Mouse (Mus musculus) lung, embryonic 15.5 days (tissue): Measurements from ENCODE around the gene Adamtsl2. TPM values are rescaled to one million over a fixed set of nuclear protein-coding genes. Genes with fewer than 3 reads are reported as not detected.
A peak's percentile ranks its signal among the peaks of the same experiment; 100 is the strongest.

Experiments used
- ATAC-seq: fragments of 200-750 bp; cut with Nextera tagmentation; 2 replicates; pipeline ENCODE4 v1.8.0; 2017; ENCODE audit warnings: moderate number of reproducible peaks, borderline replicate concordance; ENCODE audit not compliant: low FRiP score, low TSS enrichment; ENCODE audit errors: extremely low read depth
- H3K27ac ChIP-seq: fragments of 300-500 bp; sonication (generic); 2 replicates; pipeline ENCODE4 v1.5.1; 2015; ENCODE audit warnings: moderate library complexity, mild to moderate bottlenecking, inconsistent platforms
- H3K27me3 ChIP-seq: fragments of 300-500 bp; sonication (generic); 2 replicates; pipeline ENCODE4 v1.6.1; 2015; ENCODE audit warnings: inconsistent platforms
- H3K36me3 ChIP-seq: fragments of 300-500 bp; sonication (generic); 2 replicates; pipeline ENCODE4 v1.6.1; 2015; ENCODE audit warnings: inconsistent platforms
- H3K4me1 ChIP-seq: fragments of 300-500 bp; sonication (generic); 2 replicates; pipeline ENCODE4 v1.6.1; 2015; ENCODE audit warnings: inconsistent platforms
- H3K4me2 ChIP-seq: fragments of 300-500 bp; sonication (generic); 2 replicates; pipeline ENCODE4 v1.6.1; 2015; ENCODE audit warnings: inconsistent platforms, mild to moderate bottlenecking, moderate library complexity
- H3K4me3 ChIP-seq: fragments of 300-500 bp; sonication (generic); 2 replicates; pipeline ENCODE4 v1.5.1; 2015; ENCODE audit warnings: mild to moderate bottlenecking, inconsistent platforms
- H3K9ac ChIP-seq: fragments of 300-500 bp; sonication (generic); 2 replicates; pipeline ENCODE4 v1.6.1; 2015; ENCODE audit warnings: inconsistent platforms
- H3K9me3 ChIP-seq: fragments of 300-500 bp; sonication (generic); 2 replicates; pipeline ENCODE4 v1.6.1; 2016; ENCODE audit warnings: inconsistent platforms
- WGBS: fragments of 180-500 bp; shearing (Covaris S2); methylation state at CpG from one replicate; pipeline ENCODE4 v1.1.7; 2015; 5-methylcytosine and 5-hydroxymethylcytosine counted together
- polyA plus RNA-seq: library from polyadenylated mRNA; unstranded; fragments of >200 nt; fragmentation: Nextera tagmentation; extraction: Ambion mirVana; gene quantifications from 2 replicates; pipeline ENCODE4 v1.2.1, GENCODE M21; 2015

The Adamtsl2 gene
- polyA plus RNA-seq, 1 experiment from 2014 or later: 27.4 TPM

DNA sequence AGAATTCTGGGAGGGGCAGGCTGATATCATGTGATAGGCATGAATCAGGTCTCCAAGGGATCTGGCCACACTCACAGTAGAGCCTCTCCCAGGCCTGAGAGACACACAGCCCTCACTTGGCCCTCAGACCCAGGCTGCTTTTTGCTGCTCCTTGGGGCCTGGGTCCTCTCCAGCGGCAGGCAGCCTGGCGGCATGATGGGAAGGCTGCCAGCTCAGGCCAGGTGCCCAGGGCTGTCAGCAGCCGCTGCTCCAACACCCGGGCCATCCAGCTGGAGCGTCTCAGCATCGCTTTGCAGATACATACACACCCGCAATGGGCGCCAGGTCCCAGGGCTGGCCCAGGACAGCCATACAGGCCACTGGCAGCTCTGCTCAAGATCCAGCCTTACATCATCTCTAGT is 41.1 kb downstream of the Adamtsl2 start:
- peaks cover 42% of the 10 kb centered on the region for H3K4me1 ChIP-seq
- ATAC-seq: peak; percentile 87
- no peak overlapping the region for H3K4me2 ChIP-seq
- no peaks in the 10 kb centered on the region for H3K27me3 ChIP-seq
- no peaks in the 10 kb centered on the region for H3K36me3 ChIP-seq
- H3K9me3 ChIP-seq: no peaks in the 10 kb centered on the region
- peak overlapping the region; percentile 76 for H3K27ac ChIP-seq
- no peak overlapping the region for H3K9ac ChIP-seq
- H3K4me3 ChIP-seq: no peak overlapping the region
- WGBS: 42% methylated on average over 8 of the region's 8 CpGs

DNA sequence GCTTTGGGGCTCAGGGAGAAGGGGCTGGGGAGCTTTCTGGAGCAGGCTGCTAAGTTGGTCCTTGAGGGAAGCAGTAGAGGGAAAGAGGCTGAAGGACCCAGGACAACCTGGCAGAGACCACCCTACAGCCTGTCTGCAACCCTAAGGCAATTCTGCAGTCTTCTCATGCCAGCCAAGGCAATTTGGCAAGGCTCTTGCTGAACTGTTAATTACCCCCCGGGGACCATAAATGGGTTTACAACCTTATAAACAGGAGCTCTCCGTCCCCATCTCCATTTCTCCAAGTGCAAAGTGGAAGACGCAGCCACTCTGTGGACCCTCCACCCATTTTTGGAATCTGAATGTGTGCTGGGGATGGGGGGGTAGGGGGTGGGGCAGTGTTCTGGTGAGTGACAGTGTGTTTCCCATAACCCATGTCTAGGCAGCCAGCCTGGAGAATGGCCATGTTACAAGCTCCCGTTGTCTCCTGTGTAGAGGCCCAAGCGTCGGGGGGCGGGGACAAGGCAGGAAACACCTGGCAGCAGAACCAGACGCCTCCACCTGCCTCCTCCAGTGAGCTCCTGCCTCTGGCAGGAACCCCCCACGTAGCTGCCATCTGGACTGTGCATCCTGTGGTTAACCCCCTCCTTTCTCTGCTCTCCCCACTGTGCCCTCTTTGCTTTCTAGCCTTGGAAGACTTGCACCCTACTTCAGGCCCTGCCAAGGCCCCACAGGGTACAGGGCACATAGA is 42.6 kb downstream of the Adamtsl2 start:
- no peak for ATAC-seq
- no peaks in the 10 kb centered on the region for H3K27me3 ChIP-seq
- H3K4me3 ChIP-seq: no peak overlapping the region
- no peaks in the 10 kb centered on the region for H3K9me3 ChIP-seq
- WGBS: 23% methylated on average over 9 of the region's 9 CpGs
- no peak overlapping the region for H3K9ac ChIP-seq
- no peaks in the 10 kb centered on the region for H3K36me3 ChIP-seq
- H3K27ac ChIP-seq: 0 out of 2 replicates have a peak overlapping the region, but pooled peaks have one; percentile 1
- H3K4me1 ChIP-seq: peaks cover 42% of the 10 kb centered on the region
- H3K4me2 ChIP-seq: no peak overlapping the region

- Histone ChIP-seq H3K27ac (0 out of 2 replicates have a peak overlapping the region, but pooled peaks have one; percentile 1), H3K4me2 (no peak overlapping the region), H3K9ac (no peak overlapping the region), H3K4me1 (peaks cover 42% of the 10 kb centered on the region), H3K4me3 (no peak overlapping the region), H3K9me3 (no peaks in the 10 kb centered on the region), H3K27me3 (no peaks in the 10 kb centered on the region), H3K36me3 (no peaks in the 10 kb centered on the region)
- 70% methylated on average over 9 of the region's 9 CpGs for WGBS
- no peak for ATAC-seq
These were observed 43.4 kb downstream of the Adamtsl2 start for GRCm38 (mm10) chr2:27122578-27122977.

DNA sequence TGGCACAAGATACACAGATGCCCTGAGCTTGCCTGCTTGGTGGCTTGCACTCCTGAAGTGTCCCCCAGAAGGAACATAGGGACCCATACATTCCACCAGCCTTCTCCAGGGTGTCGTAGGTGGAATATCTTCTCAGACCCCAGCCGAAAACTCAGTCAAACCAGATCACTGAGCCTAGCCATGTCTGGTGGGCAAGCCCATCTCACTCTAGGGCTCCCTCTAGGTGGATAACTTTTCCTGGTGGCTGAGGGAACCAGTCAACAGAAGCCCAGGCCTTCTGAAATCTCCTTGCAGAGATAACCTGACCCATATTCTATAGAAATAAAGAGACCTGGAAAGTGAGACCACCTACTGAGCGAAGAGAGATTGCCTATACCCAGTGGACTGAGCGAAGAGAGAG is 43.9 kb downstream of the Adamtsl2 start:
- no peaks in the 10 kb centered on the region for H3K9me3 ChIP-seq
- peaks cover 42% of the 10 kb centered on the region for H3K4me1 ChIP-seq
- no peak overlapping the region for H3K4me3 ChIP-seq
- H3K27ac ChIP-seq: no peak overlapping the region
- no peak for ATAC-seq
- no peak overlapping the region for H3K4me2 ChIP-seq
- H3K27me3 ChIP-seq: no peaks in the 10 kb centered on the region
- H3K36me3 ChIP-seq: no peaks in the 10 kb centered on the region
- 85% methylated on average over 4 of the region's 4 CpGs for WGBS
- H3K9ac ChIP-seq: no peak overlapping the region

- Histone ChIP-seq H3K27me3 (no peaks in the 10 kb centered on the region), H3K9ac (no peak overlapping the region), H3K4me3 (no peak overlapping the region), H3K36me3 (no peaks in the 10 kb centered on the region), H3K27ac (no peak overlapping the region), H3K4me1 (peaks cover 15% of the 10 kb centered on the region), H3K9me3 (no peaks in the 10 kb centered on the region), H3K4me2 (no peak overlapping the region)
- WGBS: 24% methylated on average over 10 of the region's 10 CpGs
- no peak for ATAC-seq
These were observed 46.8 kb downstream of the Adamtsl2 start for GRCm38 (mm10) chr2:27125979-27126378.

- no peaks in the 10 kb centered on the region for H3K27me3 ChIP-seq
- no peak for ATAC-seq
- no peak overlapping the region for H3K27ac ChIP-seq
- peaks cover 10% of the 10 kb centered on the region for H3K4me1 ChIP-seq
- H3K9me3 ChIP-seq: no peaks in the 10 kb centered on the region
- H3K4me3 ChIP-seq: no peak overlapping the region
- no peak overlapping the region for H3K9ac ChIP-seq
- no peak overlapping the region for H3K4me2 ChIP-seq
- WGBS: 51% methylated on average over 4 of the region's 4 CpGs
- no peaks in the 10 kb centered on the region for H3K36me3 ChIP-seq
These were observed 47.3 kb downstream of the Adamtsl2 start for GRCm38 (mm10) chr2:27126496-27126895.

GRCm38 (mm10) chr2:27128990-27129389 is 49.8 kb downstream of the Adamtsl2 start:
- Histone ChIP-seq H3K27ac (no peak overlapping the region), H3K9ac (no peak overlapping the region), H3K27me3 (no peaks in the 10 kb centered on the region), H3K4me3 (no peak overlapping the region), H3K4me2 (no peak overlapping the region), H3K36me3 (no peaks in the 10 kb centered on the region), H3K9me3 (no peaks in the 10 kb centered on the region), H3K4me1 (no peaks in the 10 kb centered on the region)
- 44% methylated on average over 3 of the region's 3 CpGs for whole genome bisulfite sequencing
- no peak for ATAC-seq

DNA sequence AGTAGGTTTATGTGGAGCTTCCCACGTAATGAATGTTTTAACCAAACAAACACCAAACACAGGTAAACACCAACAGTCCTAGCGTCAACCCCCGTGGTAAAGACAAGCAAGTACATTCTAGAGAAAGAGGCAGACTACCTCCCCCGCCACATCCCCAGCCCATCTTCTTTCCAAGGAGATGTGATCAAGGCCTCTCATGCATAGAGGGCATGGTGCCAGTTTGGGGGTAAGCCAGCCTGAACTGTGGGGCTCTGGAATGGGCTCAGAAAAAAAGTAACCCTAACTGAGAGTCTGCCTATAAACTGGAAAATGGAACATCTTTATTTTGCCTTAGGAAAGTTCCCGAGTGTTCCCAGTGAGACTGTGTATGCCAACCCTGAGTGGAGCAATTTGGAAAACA is 56.8 kb downstream of the Adamtsl2 start:
- peaks cover 21% of the 10 kb centered on the region for H3K27me3 ChIP-seq
- WGBS: 68% methylated on average over 5 of the region's 5 CpGs
- H3K9ac ChIP-seq: no peak overlapping the region
- H3K9me3 ChIP-seq: no peaks in the 10 kb centered on the region
- H3K27ac ChIP-seq: no peak overlapping the region
- ATAC-seq: no peak
- no peaks in the 10 kb centered on the region for H3K4me1 ChIP-seq
- H3K4me2 ChIP-seq: no peak overlapping the region
- H3K4me3 ChIP-seq: no peak overlapping the region
- no peaks in the 10 kb centered on the region for H3K36me3 ChIP-seq

GRCm38 (mm10) chr2:27136336-27136735 is 57.2 kb downstream of the Adamtsl2 start:
- H3K4me1 ChIP-seq: no peaks in the 10 kb centered on the region
- WGBS: 55% methylated on average over 3 of the region's 3 CpGs
- H3K36me3 ChIP-seq: no peaks in the 10 kb centered on the region
- peaks cover 25% of the 10 kb centered on the region for H3K27me3 ChIP-seq
- no peaks in the 10 kb centered on the region for H3K9me3 ChIP-seq
- no peak overlapping the region for H3K27ac ChIP-seq
- no peak overlapping the region for H3K4me2 ChIP-seq
- H3K9ac ChIP-seq: no peak overlapping the region
- ATAC-seq: no peak
- no peak overlapping the region for H3K4me3 ChIP-seq

DNA sequence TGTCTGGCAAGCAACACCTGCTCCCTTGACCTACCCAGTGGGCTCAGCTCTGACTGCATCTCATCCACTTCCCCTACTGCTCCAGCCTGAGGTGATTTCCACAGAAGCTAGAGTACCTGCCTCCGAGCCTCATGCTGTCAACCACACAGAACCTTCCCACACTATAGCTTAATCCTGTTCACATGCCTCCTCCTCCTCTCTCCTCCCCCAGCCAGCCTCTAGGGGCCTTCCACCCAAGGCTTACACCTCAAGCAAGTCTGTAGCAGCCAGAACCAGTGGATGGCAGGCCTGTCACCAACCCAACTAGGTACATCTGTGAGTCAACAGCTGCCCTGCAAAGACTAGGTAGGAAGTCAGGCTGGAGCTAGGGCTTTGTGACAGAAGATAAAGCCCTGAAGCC is 57.6 kb downstream of the Adamtsl2 start:
- Histone ChIP-seq H3K27ac (no peak overlapping the region), H3K9me3 (no peaks in the 10 kb centered on the region), H3K4me2 (no peak overlapping the region), H3K36me3 (no peaks in the 10 kb centered on the region), H3K4me1 (peaks cover under 1% of the 10 kb centered on the region; the same call in 1 of the 2 replicates), H3K9ac (no peak overlapping the region), H3K27me3 (peaks cover 30% of the 10 kb centered on the region), H3K4me3 (no peak overlapping the region)
- no peak for ATAC-seq
- WGBS: 72% methylated on average over 1 of the region's 1 CpGs

DNA sequence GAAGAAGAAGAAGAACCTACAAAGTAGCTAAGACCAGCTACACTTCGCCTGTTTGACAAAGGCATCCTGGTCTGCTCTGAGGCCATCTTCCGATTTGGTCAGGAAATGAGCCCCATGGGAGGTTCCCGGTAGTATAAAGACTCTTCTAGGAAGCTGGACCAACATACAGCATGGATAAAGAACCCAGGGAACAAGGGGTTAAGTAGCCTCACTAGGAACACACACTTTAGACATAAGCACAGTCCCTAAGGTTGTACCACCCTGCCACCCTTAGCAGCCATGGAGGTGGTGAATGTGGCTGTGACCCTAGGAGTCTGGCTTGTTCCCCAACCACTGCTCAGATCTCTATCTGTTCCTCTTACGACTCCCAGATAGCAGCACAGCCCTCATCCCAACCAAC is 59.2 kb downstream of the Adamtsl2 start:
- peaks cover 6% of the 10 kb centered on the region; the same call in 1 of the 2 replicates for H3K4me1 ChIP-seq
- no peaks in the 10 kb centered on the region for H3K36me3 ChIP-seq
- H3K9ac ChIP-seq: no peak overlapping the region
- H3K4me2 ChIP-seq: no peak overlapping the region
- H3K27me3 ChIP-seq: peaks cover 46% of the 10 kb centered on the region
- no peak for ATAC-seq
- H3K27ac ChIP-seq: no peak overlapping the region
- H3K4me3 ChIP-seq: no peak overlapping the region
- no peaks in the 10 kb centered on the region for H3K9me3 ChIP-seq
- WGBS: 53% methylated on average over 4 of the region's 4 CpGs

- WGBS: under 1% methylated on average over 61 of the region's 62 CpGs
- Histone ChIP-seq H3K4me1 (peaks cover 6% of the 10 kb centered on the region; the same call in 1 of the 2 replicates), H3K27me3 (peaks cover 57% of the 10 kb centered on the region), H3K36me3 (no peaks in the 10 kb centered on the region), H3K9ac (0 out of 2 replicates have a peak within 1 kb of the TSS, but pooled peaks have one; percentile 0), H3K4me3 (peak within 1 kb of the TSS; percentile 39), H3K27ac (no peak within 1 kb of the TSS), H3K4me2 (peak within 1 kb of the TSS; percentile 83), H3K9me3 (no peaks in the 10 kb centered on the region)
- ATAC-seq: peak; percentile 71; the same call in 1 of the 2 replicates
These were observed 62.9 kb downstream of the Adamtsl2 start, which contains the start of gene Fam163b for GRCm38 (mm10) chr2:27141950-27142693. Gene Fam163b (minus strand): TSS chr2:27142491.
